Mouse (Mus musculus): ENCODE measurements around the gene Pacsin3. TPM values are rescaled to one million over a fixed set of nuclear protein-coding genes. Genes with fewer than 3 reads are reported as not detected.

The Pacsin3 gene
- polyA plus RNA-seq, 1 experiment from 2014 or later = 26.0 TPM

DNA sequence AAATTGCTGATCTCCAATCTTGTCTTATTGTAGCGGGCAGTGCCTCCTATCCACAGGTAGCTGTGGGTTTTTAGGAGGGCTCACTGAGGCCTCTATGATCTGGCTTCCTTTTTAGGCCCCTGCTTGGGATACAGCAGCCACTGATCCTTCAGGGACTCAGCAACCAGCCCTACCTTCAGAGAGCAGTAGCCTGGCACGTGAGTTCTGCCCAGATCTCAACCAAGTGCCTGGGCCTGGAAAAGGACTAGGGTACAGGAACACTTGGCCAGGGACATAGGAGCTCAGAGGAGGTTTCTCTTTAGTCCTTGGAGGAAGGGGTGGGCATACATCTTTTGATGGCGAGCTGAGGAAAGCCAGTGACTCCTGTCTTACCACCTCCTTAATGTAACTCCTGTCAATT, 12.3 kb downstream of the Pacsin3 start:
- H3K9me3 ChIP-seq = no peaks in the 10 kb centered on the region
- H3K27me3 ChIP-seq (ENCODE audit: insufficient read depth, poor library complexity, severe bottlenecking) = no peaks in the 10 kb centered on the region
- H3K27ac ChIP-seq = no peak overlapping the region
- peaks cover 74% of the 10 kb centered on the region for H3K36me3 ChIP-seq
- H3K4me3 ChIP-seq = no peak overlapping the region
- H3K4me1 ChIP-seq = peaks cover 15% of the 10 kb centered on the region
- DNase-seq (ENCODE audit: low spot score) = no peak
- 89% methylated on average over 3 of the region's 3 CpGs for WGBS

DNA sequence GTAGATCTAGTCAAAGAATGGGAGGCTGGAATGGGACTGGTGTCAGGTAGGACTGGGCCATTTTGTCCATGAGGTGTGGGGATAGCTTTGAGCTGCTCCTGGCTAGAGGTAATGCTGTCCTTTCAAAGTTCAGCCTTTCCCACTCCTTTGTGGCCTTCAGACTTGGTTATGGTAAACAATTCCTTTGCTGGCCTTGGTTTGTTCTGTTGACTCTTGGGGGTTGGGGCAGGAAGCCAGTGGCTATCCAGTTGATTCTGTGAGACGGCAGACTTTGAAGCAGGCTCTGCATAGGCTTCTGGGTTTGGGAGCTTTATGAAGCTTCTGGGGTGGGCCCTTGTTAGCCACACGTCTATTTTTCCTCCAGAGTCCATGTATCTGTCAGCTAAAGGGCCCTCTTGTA, 13.0 kb downstream of the Pacsin3 start:
- DNase-seq (ENCODE audit: low spot score) = no peak
- 77% methylated on average over 2 of the region's 2 CpGs for WGBS
- H3K27me3 ChIP-seq (ENCODE audit: insufficient read depth, poor library complexity, severe bottlenecking) = no peaks in the 10 kb centered on the region
- peaks cover 74% of the 10 kb centered on the region for H3K36me3 ChIP-seq
- H3K27ac ChIP-seq = no peak overlapping the region
- peaks cover 13% of the 10 kb centered on the region for H3K4me1 ChIP-seq
- H3K9me3 ChIP-seq = no peaks in the 10 kb centered on the region
- H3K4me3 ChIP-seq = no peak overlapping the region

DNA sequence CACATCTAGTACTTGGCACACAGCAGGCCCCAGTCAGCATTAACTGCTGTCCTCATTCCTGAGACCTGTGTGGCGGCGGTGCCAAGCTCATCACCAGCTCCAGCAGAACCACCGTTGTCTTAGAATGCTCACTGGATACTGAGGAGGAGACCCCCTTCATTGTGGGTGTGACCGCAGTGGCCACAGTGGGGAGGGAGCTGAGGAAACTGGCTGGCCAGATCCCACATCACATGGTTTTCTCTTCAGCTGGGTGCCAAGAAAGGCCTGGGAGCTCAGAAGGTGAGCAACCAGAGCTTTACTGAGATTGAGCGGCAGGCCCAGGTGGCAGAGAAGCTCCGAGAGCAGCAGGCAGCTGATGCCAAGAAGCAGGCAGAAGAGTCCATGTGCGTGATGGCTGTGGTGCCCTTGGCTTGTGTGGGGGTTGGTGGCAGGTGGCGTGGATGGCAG, 14.0 kb downstream of the Pacsin3 start:
- no peak overlapping the region for H3K27ac ChIP-seq
- no peak for DNase-seq (ENCODE audit: low spot score)
- H3K4me1 ChIP-seq = peaks cover 3% of the 10 kb centered on the region; the same call in 1 of the 2 replicates
- H3K27me3 ChIP-seq (ENCODE audit: insufficient read depth, poor library complexity, severe bottlenecking) = no peaks in the 10 kb centered on the region
- 96% methylated on average over 8 of the region's 8 CpGs for WGBS
- H3K4me3 ChIP-seq = no peak overlapping the region
- no peaks in the 10 kb centered on the region for H3K9me3 ChIP-seq
- H3K36me3 ChIP-seq = peaks cover 81% of the 10 kb centered on the region

DNA sequence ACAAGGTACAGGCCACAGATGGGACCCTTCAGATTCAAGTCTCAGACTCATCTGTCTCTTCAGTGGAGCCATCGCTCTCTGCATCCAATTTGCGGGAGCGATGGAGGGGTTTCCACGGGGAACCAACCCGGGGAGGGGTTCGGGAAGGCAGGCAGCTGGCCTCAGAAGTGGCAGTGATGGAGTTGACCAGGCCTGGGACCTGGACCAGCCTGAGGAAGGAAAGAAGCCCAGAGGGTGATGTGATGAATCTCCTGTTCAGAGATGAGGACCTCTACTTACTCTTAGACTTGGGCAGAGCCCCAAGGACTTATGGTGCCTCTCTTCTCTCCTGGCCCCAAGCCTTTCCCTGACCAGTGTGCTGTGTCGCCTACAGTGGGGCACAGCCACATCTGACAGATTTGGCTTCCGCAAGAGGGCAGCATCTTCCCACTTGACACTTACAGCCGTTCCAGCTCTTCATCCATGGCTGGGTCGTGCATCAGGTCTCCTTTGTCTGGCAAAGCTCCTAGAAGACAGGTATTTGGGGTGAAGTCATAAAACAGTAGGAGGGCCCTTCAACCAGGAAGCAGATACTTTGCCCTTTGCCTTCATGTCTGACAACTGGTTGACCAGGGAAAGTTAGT, 23.1 kb downstream of the Pacsin3 start:
- Histone ChIP-seq H3K9me3 (no peaks in the 10 kb centered on the region), H3K27me3 (ENCODE audit: insufficient read depth, poor library complexity, severe bottlenecking) (no peaks in the 10 kb centered on the region), H3K27ac (no peak overlapping the region), H3K36me3 (peaks cover 39% of the 10 kb centered on the region), H3K4me1 (peaks cover 29% of the 10 kb centered on the region), H3K4me3 (no peak overlapping the region)
- no peak for DNase-seq (ENCODE audit: low spot score)
- WGBS = 32% methylated on average over 10 of the region's 10 CpGs

GRCm38 (mm10) chr2:91279372-91279755, 23.6 kb downstream of the Pacsin3 start:
- 81% methylated on average over 2 of the region's 2 CpGs for WGBS
- Histone ChIP-seq H3K27me3 (ENCODE audit: insufficient read depth, poor library complexity, severe bottlenecking) (no peaks in the 10 kb centered on the region), H3K36me3 (peaks cover 34% of the 10 kb centered on the region), H3K27ac (no peak overlapping the region), H3K4me3 (no peak overlapping the region), H3K9me3 (no peaks in the 10 kb centered on the region), H3K4me1 (peaks cover 33% of the 10 kb centered on the region)
- no peak for DNase-seq (ENCODE audit: low spot score)

DNA sequence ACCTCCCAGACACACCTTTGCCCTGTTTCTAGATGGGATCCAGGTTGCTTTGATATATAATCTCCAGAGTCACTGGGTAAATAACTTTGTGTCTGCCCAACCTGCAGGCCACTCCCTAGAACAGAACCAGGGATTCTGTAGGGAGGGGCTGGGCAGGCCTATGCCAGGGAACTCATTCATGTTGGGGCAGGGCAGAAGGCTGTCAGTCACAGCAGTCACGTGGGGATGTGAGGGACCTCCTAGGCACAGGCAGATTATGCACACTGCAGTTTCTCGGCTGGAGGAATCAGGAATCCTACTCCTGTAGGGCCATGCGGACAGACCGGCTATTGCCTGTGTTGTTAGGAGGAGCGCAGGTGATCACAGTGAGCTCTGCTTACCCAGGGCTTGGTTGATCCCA, 25.6 kb downstream of the Pacsin3 start:
- H3K4me1 ChIP-seq = peaks cover 38% of the 10 kb centered on the region
- H3K9me3 ChIP-seq = no peaks in the 10 kb centered on the region
- no peak for DNase-seq (ENCODE audit: low spot score)
- no peak overlapping the region for H3K27ac ChIP-seq
- peaks cover 14% of the 10 kb centered on the region for H3K36me3 ChIP-seq
- no peak overlapping the region for H3K4me3 ChIP-seq
- WGBS = 39% methylated on average over 5 of the region's 5 CpGs
- H3K27me3 ChIP-seq (ENCODE audit: insufficient read depth, poor library complexity, severe bottlenecking) = no peaks in the 10 kb centered on the region

DNA sequence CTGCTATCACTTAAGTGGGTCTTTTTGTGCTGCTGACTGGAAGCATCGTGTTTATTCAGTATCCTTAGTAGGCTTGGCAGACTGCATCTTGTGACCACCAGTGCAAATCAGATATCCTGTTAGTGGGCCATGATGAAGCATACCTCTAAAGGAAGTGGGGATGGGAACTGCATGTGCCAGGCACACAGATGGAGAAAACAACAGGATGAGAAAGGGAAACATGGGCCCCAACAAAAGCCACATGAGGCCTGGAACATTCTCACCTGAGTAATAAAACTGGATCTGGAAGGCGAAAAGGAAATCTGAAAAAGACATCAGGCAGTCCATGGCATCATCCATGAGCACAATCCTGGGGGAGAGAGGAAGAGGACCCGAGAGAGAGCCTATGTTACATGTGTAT, 28.2 kb downstream of the Pacsin3 start:
- no peak for DNase-seq (ENCODE audit: low spot score)
- Histone ChIP-seq H3K4me3 (no peak overlapping the region), H3K9me3 (no peaks in the 10 kb centered on the region), H3K4me1 (peaks cover 42% of the 10 kb centered on the region), H3K36me3 (no peaks in the 10 kb centered on the region), H3K27ac (no peak overlapping the region), H3K27me3 (ENCODE audit: insufficient read depth, poor library complexity, severe bottlenecking) (no peaks in the 10 kb centered on the region)
- WGBS = 67% methylated on average over 3 of the region's 3 CpGs

DNA sequence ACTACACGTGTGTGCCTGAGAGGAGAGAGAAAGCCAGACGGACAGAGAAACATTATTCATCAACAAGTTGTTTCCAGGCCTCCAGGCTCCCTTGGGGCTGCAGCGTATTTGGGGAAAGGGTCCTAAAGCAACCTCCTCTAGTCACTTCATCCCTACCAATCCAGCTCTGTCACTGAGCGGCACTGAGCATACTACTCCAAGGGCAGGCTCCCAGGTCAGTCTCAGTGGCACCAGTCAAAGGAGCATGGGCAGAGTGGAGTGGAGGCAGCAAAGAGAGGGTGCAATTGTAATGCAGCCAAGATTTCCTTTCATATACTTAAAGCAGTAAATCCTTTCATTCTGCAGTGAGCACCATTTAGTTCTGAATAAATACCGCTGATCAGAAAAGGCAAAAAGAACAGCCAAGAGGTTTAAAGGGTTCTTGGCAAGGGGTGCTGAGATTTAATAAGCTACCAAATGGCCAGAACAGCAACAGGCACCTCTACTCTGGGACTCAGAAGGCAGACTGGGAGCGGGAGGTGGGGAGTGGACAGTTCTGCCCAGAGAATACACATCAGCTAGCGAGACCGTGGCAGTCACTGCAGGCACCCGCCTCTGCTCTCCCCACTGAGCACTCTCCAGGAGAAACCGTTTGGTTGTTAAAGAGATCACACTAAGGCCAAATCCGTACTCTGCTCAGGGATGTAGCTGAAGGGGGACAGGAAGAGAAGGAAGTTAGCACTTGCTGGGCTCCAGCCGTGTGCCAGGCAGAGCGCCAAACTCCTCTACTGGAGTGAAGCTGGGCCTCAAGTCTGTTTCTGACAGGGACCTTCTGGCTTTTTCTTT, 28.8 kb downstream of the Pacsin3 start:
- Histone ChIP-seq H3K36me3 (no peaks in the 10 kb centered on the region), H3K4me3 (no peak overlapping the region), H3K9me3 (no peaks in the 10 kb centered on the region), H3K27ac (no peak overlapping the region), H3K4me1 (peaks cover 40% of the 10 kb centered on the region), H3K27me3 (ENCODE audit: insufficient read depth, poor library complexity, severe bottlenecking) (no peaks in the 10 kb centered on the region)
- 56% methylated on average over 13 of the region's 13 CpGs for WGBS
- no peak for DNase-seq (ENCODE audit: low spot score)

GRCm38 (mm10) chr2:91285885-91286505, 30.2 kb downstream of the Pacsin3 start:
- no peaks in the 10 kb centered on the region for H3K27me3 ChIP-seq (ENCODE audit: insufficient read depth, poor library complexity, severe bottlenecking)
- WGBS = 14% methylated on average over 7 of the region's 7 CpGs
- H3K4me3 ChIP-seq = no peak overlapping the region
- H3K4me1 ChIP-seq = peaks cover 40% of the 10 kb centered on the region
- H3K9me3 ChIP-seq = no peaks in the 10 kb centered on the region
- DNase-seq (ENCODE audit: low spot score) = no peak
- no peaks in the 10 kb centered on the region for H3K36me3 ChIP-seq
- no peak overlapping the region for H3K27ac ChIP-seq

DNA sequence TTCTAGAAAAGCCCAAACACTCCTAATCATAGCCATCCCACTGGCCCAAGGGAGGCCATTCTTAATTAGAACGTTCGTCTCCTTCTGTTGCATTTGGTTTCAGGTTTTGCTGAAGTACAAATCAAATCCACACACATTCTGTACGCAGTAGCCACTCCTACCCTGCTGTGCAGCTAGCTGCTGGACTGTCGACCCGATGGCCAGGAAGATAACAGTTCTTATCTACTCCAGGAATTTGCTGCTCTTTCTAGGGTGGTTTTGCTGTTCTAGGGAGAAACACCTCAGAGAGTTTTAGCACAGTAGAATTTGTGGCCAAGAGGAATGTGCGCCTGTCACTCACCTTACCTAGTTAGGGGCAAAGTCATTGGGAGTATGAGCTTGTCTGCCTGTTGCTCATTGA, 31.8 kb downstream of the Pacsin3 start:
- Histone ChIP-seq H3K27ac (no peak overlapping the region), H3K4me1 (peaks cover 27% of the 10 kb centered on the region), H3K36me3 (no peaks in the 10 kb centered on the region), H3K9me3 (no peaks in the 10 kb centered on the region), H3K27me3 (ENCODE audit: insufficient read depth, poor library complexity, severe bottlenecking) (no peaks in the 10 kb centered on the region), H3K4me3 (no peak overlapping the region)
- 36% methylated on average over 6 of the region's 6 CpGs for WGBS
- no peak for DNase-seq (ENCODE audit: low spot score)

GRCm38 (mm10) chr2:91291197-91292007, 35.6 kb downstream of the Pacsin3 start:
- no peaks in the 10 kb centered on the region for H3K36me3 ChIP-seq
- H3K4me1 ChIP-seq = peaks cover 19% of the 10 kb centered on the region
- DNase-seq (ENCODE audit: low spot score) = no peak
- no peaks in the 10 kb centered on the region for H3K9me3 ChIP-seq
- no peaks in the 10 kb centered on the region for H3K27me3 ChIP-seq (ENCODE audit: insufficient read depth, poor library complexity, severe bottlenecking)
- no peak overlapping the region for H3K27ac ChIP-seq
- no peak overlapping the region for H3K4me3 ChIP-seq
- WGBS = 76% methylated on average over 12 of the region's 12 CpGs

- Histone ChIP-seq H3K4me1 (peaks cover 17% of the 10 kb centered on the region), H3K27ac (no peak overlapping the region), H3K9me3 (no peaks in the 10 kb centered on the region), H3K27me3 (ENCODE audit: insufficient read depth, poor library complexity, severe bottlenecking) (no peaks in the 10 kb centered on the region), H3K36me3 (no peaks in the 10 kb centered on the region), H3K4me3 (no peak overlapping the region)
- WGBS = 85% methylated on average over 3 of the region's 3 CpGs
- no peak for DNase-seq (ENCODE audit: low spot score)
Observed at GRCm38 (mm10) chr2:91294226-91294625, 38.5 kb downstream of the Pacsin3 start.
